Mouse (Mus musculus) MEL (cell line): ENCODE measurements around the gene Iqsec1.

Source experiments
- CTCF ChIP-seq, 3 experiments: IDR thresholded peaks in 2 of 3; conservative IDR thresholded peaks in 1 of 3; 2 replicates each; pipeline ENCODE4 v1.5.1; 2011 to 2012; ENCODE audit warnings: low read length in 3 of 3, low read depth in 2 of 3, mild to moderate bottlenecking in 2 of 3, improper control_type of control experiment in 1 of 3, inconsistent platforms in 1 of 3, mixed read lengths in 1 of 3, moderate library complexity in 1 of 3; ENCODE audit not compliant: control insufficient read depth in 1 of 3, insufficient read depth in 1 of 3, poor library complexity in 1 of 3, severe bottlenecking in 1 of 3
- POLR2A ChIP-seq, 2 experiments: IDR thresholded peaks; 2 replicates each; pipeline ENCODE4 v1.6.1; 2011 to 2012; ENCODE audit warnings: low read length in 2 of 2, mild to moderate bottlenecking in 2 of 2, control low read depth in 1 of 2, improper control_type of control experiment in 1 of 2, low read depth in 1 of 2, moderate library complexity in 1 of 2; ENCODE audit not compliant: control insufficient read depth in 1 of 2, insufficient read depth in 1 of 2, poor library complexity in 1 of 2
- TCF12 ChIP-seq: IDR thresholded peaks from 2 replicates; pipeline ENCODE4 v1.6.1; 2014; ENCODE audit warnings: low read depth, mild to moderate bottlenecking, inconsistent platforms, low read length, improper control_type of control experiment, moderate library complexity

- no peak for TF ChIP-seq POLR2A (IDR thresholded peaks at IDR 0.05; ENCODE audit: control insufficient read depth in 1 of 2, insufficient read depth in 1 of 2, low read depth in 1 of 2, low read length in 2 of 2, poor library complexity in 1 of 2)
- TF ChIP-seq TCF12 = no peak
- TF ChIP-seq CTCF (IDR thresholded peaks at IDR 0.05 in 2 of 3, conservative IDR thresholded peaks at IDR 0.05 in 1 of 3; ENCODE audit: control insufficient read depth in 1 of 3, insufficient read depth in 1 of 3, low read depth in 2 of 3, low read length in 3 of 3, poor library complexity in 1 of 3, severe bottlenecking in 1 of 3) = no peak
These were observed 7.7 kb upstream of the Iqsec1 start for GRCm38 (mm10) chr6:90996181-90996580.
